Mouse (Mus musculus): ENCODE measurements around the gene Cgn. TPM values are rescaled to one million over a fixed set of nuclear protein-coding genes. Genes with fewer than 3 reads are reported as not detected.
A peak's percentile ranks its signal among the peaks of the same experiment; 100 is the strongest.
"Not testable (repeated sequence)": the region's sequence is repeated elsewhere in the genome, so short reads cannot be mapped to it uniquely, and the experiment has no call there.

The Cgn gene
- polyA plus RNA-seq, 1 experiment = 2.3 TPM

GRCm38 (mm10) chr3:94782936-94783335 is 3.4 kb downstream of the Cgn start:
- Histone ChIP-seq H3K4me1 (ENCODE audit: control insufficient read depth, insufficient read depth, low read length) (no peaks in the 10 kb centered on the region), H3K27ac (ENCODE audit: insufficient read depth, low read length) (no peak overlapping the region), H3K4me3 (ENCODE audit: insufficient read depth, low read length) (no peak overlapping the region)
- TF ChIP-seq CTCF (IDR thresholded peaks at IDR 0.05; ENCODE audit: extremely low read depth, insufficient read depth, low read length) (no peak), POLR2A (IDR thresholded peaks at IDR 0.05; ENCODE audit: extremely low read depth, insufficient read depth, low read length) (no peak)

GRCm38 (mm10) chr3:94781356-94781755 is 4.9 kb downstream of the Cgn start:
- Histone ChIP-seq H3K4me3 (ENCODE audit: insufficient read depth, low read length) (no peak overlapping the region), H3K4me1 (ENCODE audit: control insufficient read depth, insufficient read depth, low read length) (no peaks in the 10 kb centered on the region), H3K27ac (ENCODE audit: insufficient read depth, low read length) (no peak overlapping the region)
- no peak for TF ChIP-seq CTCF (IDR thresholded peaks at IDR 0.05; ENCODE audit: extremely low read depth, insufficient read depth, low read length)
- no peak for TF ChIP-seq POLR2A (IDR thresholded peaks at IDR 0.05; ENCODE audit: extremely low read depth, insufficient read depth, low read length)

DNA sequence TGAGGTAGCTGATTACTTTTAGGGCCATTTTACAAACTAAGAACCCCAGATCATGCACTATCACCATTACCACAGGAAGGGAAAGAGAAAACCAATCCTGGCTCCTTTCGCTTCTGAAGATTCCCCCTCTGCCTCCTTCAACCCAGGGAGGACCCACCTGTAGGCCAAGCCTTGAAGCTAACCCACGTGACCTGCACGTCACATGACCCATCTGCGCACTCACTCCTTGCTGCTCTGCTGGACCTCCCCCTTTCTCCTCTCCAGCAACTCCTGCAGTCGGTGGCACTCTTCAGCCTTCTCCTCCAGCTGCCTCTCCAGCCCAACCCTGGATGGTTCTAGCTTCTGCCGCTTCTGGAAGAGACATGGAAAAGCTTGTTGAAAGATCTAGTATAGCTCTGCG is 10.4 kb downstream of the Cgn start:
- H3K27ac ChIP-seq (ENCODE audit: insufficient read depth, low read length) = no peak overlapping the region
- TF ChIP-seq CTCF (IDR thresholded peaks at IDR 0.05; ENCODE audit: extremely low read depth, insufficient read depth, low read length) = no peak
- TF ChIP-seq POLR2A (IDR thresholded peaks at IDR 0.05; ENCODE audit: extremely low read depth, insufficient read depth, low read length) = no peak
- no peaks in the 10 kb centered on the region for H3K4me1 ChIP-seq (ENCODE audit: control insufficient read depth, insufficient read depth, low read length)
- no peak overlapping the region for H3K4me3 ChIP-seq (ENCODE audit: insufficient read depth, low read length)

GRCm38 (mm10) chr3:94774039-94774438 is 12.3 kb downstream of the Cgn start:
- H3K4me1 ChIP-seq (ENCODE audit: control insufficient read depth, insufficient read depth, low read length) = no peaks in the 10 kb centered on the region
- no peak overlapping the region for H3K27ac ChIP-seq (ENCODE audit: insufficient read depth, low read length)
- H3K4me3 ChIP-seq (ENCODE audit: insufficient read depth, low read length) = no peak overlapping the region
- TF ChIP-seq POLR2A (IDR thresholded peaks at IDR 0.05; ENCODE audit: extremely low read depth, insufficient read depth, low read length) (no peak), CTCF (IDR thresholded peaks at IDR 0.05; ENCODE audit: extremely low read depth, insufficient read depth, low read length) (no peak)

DNA sequence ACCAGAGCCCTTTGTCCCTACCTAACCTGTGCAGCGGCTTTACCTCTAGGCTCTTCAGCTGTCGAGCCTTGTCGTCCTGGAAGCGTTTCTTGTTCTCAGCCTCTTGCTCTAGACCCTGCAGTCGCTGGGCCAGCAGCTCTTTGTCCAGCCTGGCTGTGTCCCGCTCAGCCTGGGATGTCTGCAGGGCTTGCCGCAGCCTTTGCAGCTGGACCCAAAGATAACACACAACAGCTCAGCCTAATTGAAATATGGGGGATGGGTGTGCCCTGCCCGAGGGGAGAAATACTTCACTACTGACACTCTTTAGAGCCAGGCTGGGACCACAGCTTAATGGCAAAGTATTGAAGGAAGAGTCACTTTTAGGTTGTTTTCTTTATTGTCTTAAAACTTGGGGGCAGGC is 20.8 kb downstream of the Cgn start:
- H3K4me1 ChIP-seq (ENCODE audit: control insufficient read depth, insufficient read depth, low read length); H3K4me3 ChIP-seq (ENCODE audit: insufficient read depth, low read length); H3K27ac ChIP-seq (ENCODE audit: insufficient read depth, low read length): not testable (repeated sequence)

DNA sequence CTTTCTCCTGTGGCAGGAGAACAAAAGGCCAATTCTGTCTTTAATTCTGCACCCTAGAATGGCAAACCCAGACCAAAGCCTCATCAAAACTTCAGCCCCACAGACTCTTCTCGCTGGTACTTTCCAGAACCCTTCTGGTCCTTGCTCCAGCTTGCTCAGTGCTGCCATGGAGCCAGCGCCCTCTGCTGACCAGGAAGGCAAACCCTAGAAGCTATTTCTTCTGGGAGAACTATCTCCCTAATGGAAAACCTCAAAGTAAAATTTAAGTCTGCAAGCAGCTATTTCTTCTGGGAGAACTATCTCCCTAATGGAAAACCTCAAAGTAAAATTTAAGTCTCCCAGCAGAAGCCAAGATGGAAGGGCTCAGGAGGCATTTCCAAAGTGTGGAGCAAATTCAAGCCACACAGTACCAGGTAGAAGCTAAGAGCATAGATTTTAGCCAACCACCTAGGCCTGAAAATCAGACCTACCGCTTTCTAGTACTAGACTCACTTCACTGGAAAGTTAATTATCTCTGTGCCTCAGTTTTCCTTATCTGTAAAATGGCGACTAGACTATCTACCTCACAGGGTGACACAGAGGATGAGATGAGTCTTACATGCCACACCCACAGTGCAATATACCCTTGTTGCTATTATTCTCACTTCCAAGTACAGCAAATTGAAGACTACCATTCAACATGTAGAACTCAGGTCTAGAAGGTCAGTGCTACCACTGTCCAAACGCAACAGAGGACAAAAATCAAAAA is 21.6 kb downstream of the Cgn start:
- H3K4me1 ChIP-seq (ENCODE audit: control insufficient read depth, insufficient read depth, low read length); H3K27ac ChIP-seq (ENCODE audit: insufficient read depth, low read length); H3K4me3 ChIP-seq (ENCODE audit: insufficient read depth, low read length): not testable (repeated sequence)

DNA sequence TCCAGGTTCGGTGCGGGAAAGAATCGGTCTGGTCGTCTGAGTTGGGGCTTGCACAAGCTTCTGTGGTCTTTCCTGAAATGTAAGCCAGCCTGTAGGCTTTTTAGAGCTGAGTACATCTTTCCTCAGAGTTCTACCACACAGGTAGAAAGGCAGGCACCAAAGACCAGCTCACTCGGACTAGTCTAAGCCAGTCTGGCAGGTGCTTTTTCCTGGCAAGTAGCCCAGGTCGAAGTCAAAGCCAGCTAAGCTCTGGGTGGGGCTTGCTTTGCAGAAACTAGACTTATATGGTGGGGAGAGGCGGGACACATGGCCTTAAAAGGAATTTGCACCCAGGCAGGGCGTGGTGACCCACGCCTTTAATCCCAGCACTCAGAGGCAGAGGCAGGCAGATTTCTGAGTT is 27.9 kb downstream of the Cgn start:
- H3K4me3 ChIP-seq (ENCODE audit: insufficient read depth, low read length); H3K27ac ChIP-seq (ENCODE audit: insufficient read depth, low read length); H3K4me1 ChIP-seq (ENCODE audit: control insufficient read depth, insufficient read depth, low read length): not testable (repeated sequence)

DNA sequence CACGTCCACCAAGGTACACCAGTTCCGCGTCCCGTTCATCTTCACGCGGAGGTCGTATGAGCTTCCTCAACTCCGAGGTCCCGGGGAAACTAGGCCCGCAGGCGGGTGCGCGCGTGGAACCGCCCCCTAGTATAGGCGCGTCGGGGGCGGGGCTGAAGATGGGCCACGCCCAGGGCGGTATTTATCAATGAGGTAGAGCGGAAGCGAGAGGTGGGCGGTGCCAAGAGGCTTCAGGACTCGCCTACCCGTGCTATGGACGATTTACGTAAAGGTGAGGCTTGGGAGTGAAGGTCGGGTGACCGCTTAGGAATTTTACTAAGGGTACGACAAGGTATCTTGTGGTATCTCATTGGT is 28.3 kb downstream of the Cgn start:
- H3K4me1 ChIP-seq (ENCODE audit: control insufficient read depth, insufficient read depth, low read length); H3K27ac ChIP-seq (ENCODE audit: insufficient read depth, low read length): not testable (repeated sequence)
- peak overlapping the region; percentile 38; the same call in 1 of the 2 replicates for H3K4me3 ChIP-seq (ENCODE audit: insufficient read depth, low read length)

DNA sequence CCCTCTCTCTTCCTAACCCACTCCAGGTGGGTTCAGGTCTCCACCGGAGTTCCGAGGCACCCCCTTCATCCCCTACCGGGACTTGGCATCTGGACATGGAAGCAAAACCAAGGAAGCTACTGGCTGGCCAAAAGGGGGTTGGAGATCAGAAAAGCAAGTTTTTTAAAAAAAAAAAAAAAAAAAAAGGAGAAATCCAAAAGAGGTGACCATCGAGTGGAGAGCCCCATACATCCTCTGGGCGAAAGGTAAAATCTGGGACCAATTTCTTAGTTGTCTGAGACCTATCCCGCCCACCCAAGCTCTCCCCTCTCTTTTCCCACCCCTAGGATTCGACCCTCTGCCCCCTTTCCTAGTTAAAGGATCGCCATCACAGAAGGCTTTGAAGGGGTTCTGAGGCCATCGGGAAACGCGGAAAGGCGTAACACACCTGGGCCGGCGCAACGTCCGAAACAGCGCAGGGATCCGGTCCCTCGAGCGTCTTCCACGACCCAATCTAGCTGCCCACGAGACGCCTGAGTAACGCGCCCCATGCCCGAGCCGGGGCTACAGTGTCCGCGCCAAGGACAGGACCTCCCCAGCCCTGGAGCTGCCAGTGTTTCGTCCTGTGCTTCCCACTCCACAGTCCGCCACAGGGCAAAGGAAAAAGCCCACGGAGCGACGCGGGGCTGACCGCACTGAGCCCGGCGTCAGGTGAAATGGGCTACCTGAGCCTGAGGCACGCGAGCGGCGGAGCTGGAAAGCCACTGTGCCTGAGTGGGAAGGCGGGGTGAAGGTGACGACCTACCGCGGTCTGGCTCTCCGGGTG is 28.8 kb downstream of the Cgn start:
- not testable (repeated sequence) for H3K4me1 ChIP-seq (ENCODE audit: control insufficient read depth, insufficient read depth, low read length); H3K27ac ChIP-seq (ENCODE audit: insufficient read depth, low read length)
- peak overlapping the region; percentile 38 for H3K4me3 ChIP-seq (ENCODE audit: insufficient read depth, low read length)

GRCm38 (mm10) chr3:94745691-94746090 is 40.6 kb downstream of the Cgn start:
- Histone ChIP-seq H3K27ac (ENCODE audit: insufficient read depth, low read length) (no peak overlapping the region), H3K4me3 (ENCODE audit: insufficient read depth, low read length) (no peak overlapping the region), H3K4me1 (ENCODE audit: control insufficient read depth, insufficient read depth, low read length) (no peaks in the 10 kb centered on the region)
- no peak for TF ChIP-seq POLR2A (IDR thresholded peaks at IDR 0.05; ENCODE audit: extremely low read depth, insufficient read depth, low read length)
- no peak for TF ChIP-seq CTCF (IDR thresholded peaks at IDR 0.05; ENCODE audit: extremely low read depth, insufficient read depth, low read length)

GRCm38 (mm10) chr3:94723637-94724036 is 62.7 kb downstream of the Cgn start:
- TF ChIP-seq CTCF (IDR thresholded peaks at IDR 0.05; ENCODE audit: extremely low read depth, insufficient read depth, low read length) = peak; percentile 24; the same call in 1 of the 2 replicates
- not testable (repeated sequence) for H3K27ac ChIP-seq (ENCODE audit: insufficient read depth, low read length); H3K4me1 ChIP-seq (ENCODE audit: control insufficient read depth, insufficient read depth, low read length); H3K4me3 ChIP-seq (ENCODE audit: insufficient read depth, low read length)

DNA sequence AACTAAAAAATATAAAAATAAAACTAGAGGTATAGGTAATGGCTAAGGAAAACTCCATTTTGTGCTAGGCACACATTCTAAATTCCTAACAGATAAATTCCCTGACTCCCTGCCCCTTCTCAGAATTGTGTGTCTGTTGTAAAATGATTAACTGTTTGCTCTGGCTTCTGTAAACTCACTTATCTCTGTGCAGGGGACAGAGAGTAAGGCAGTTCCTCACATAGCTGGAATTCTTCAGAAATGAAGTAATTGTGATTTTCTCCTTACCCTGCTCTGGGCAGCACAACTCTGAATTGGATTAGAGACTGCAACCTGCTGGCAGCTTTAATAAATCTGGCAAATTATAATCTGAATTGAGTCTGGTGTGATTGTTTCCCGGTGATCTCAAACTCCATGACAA is 68.0 kb downstream of the Cgn start:
- not testable (repeated sequence) for H3K4me3 ChIP-seq (ENCODE audit: insufficient read depth, low read length); H3K4me1 ChIP-seq (ENCODE audit: control insufficient read depth, insufficient read depth, low read length); H3K27ac ChIP-seq (ENCODE audit: insufficient read depth, low read length)

GRCm38 (mm10) chr3:94713424-94713823 is 72.9 kb downstream of the Cgn start:
- not testable (repeated sequence) for H3K27ac ChIP-seq (ENCODE audit: insufficient read depth, low read length); H3K4me3 ChIP-seq (ENCODE audit: insufficient read depth, low read length); H3K4me1 ChIP-seq (ENCODE audit: control insufficient read depth, insufficient read depth, low read length)

DNA sequence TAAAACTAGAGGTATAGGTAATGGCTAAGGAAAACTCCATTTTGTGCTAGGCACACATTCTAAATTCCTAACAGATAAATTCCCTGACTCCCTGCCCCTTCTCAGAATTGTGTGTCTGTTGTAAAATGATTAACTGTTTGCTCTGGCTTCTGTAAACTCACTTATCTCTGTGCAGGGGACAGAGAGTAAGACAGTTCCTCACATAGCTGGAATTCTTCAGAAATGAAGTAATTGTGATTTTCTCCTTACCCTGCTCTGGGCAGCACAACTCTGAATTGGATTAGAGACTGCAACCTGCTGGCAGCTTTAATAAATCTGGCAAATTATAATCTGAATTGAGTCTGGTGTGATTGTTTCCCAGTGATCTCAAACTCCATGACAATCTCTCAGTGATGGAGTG is 75.7 kb downstream of the Cgn start:
- not testable (repeated sequence) for H3K4me1 ChIP-seq (ENCODE audit: control insufficient read depth, insufficient read depth, low read length); H3K4me3 ChIP-seq (ENCODE audit: insufficient read depth, low read length); H3K27ac ChIP-seq (ENCODE audit: insufficient read depth, low read length)

Measured in cortical plate, adult 2 months (tissue).